Mouse (Mus musculus): Measurements from ENCODE around the gene Slc30a4. TPM values are rescaled to one million over a fixed set of nuclear protein-coding genes. Genes with fewer than 3 reads are reported as not detected.

Slc30a4 gene
- total and polyA plus RNA-seq, 3 experiments = 9.0 to 20.5 (median 11.4) TPM

DNA sequence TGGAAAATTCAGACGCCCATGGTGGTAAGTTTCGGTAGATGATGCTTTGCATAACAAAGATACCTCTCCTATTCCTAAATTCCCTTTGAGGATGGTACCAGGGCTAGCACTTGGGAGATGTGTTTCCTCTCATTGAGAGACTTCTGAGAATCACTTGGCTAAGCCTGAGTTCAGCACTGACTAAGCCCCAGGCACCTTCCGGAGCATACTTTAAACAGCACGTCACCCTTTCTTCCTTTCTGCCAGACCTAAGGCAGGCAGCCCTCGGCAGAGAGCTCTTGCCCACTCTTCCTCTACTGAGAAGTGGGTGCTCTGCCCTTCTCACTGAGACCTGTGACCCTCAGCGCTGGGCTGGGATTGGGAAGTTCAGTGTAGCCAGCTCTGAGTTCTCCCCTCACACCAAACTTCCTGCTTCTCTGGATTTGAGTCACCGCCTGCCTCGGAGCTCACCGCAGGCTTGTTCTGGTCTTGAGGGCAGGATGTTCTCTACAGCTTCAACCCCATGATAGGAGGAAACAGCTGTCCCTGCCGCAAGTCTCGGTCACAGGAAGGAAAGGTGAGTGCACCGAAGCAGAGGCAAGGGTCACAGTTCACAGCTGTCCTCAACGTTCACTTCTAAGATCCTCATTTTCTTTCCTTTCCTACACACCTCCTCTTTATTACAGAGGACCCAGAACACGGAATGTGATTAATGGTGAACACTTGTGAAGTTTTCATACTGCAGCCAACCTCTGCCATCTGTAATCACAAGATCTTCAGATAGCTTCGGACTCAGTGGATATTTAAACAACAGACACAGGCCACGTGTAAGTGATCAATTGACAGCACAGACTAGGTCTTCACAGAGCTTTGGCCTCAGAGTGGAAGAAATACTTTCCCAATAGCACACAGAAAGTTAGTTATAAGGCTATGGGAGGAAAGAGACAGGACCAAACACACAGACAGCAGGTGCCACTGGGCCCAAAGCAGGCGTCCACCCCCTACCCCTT, 50.1 kb downstream of the Slc30a4 start (continued):
- TF ChIP-seq ZMIZ1 (IDR thresholded peaks at IDR 0.05; ENCODE audit: low read depth, low read length) = 0 out of 2 replicates have a peak, but pooled peaks have one; percentile 29

DNA sequence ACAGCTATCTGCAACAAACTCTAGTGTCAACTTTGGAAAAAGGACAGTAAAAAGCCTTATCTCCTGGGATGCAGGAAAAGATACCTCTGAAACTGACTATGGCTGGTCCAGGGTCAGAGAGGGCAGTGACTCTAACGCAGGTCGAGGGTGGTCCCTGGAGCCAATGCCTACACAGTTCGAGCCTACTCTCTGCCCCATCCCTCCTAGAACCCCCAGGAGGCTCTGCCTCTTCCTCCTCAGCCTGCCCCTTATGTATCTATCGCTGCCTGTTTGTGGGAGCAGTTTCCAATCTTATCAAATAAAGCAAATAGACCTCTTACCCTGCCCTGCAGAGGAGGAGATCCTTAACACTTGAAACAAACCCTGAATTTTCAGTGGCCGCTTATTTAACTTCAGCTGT, 63.8 kb downstream of the Slc30a4 start:
- Histone ChIP-seq H3K4me1 (ENCODE audit: control insufficient read depth in 1 of 2, insufficient read depth in 2 of 2) (peaks cover 0 to 10% of the 10 kb centered on the region in 2 experiments; a peak in 1 of 4 replicates), H3K79me2 (replicated peaks; ENCODE audit: control insufficient read depth, extremely low read depth, insufficient read depth, poor library complexity, severe bottlenecking) (no peaks in the 10 kb centered on the region), H3K4me3 (replicated peaks in 1 of 3; ENCODE audit: low read depth in 2 of 3, low read length in 2 of 3, poor library complexity in 1 of 3) (peak overlapping the region; percentile 4 to 73 (median 64)), H3K36me3 (replicated peaks in 1 of 2; ENCODE audit: control insufficient read depth in 1 of 2, insufficient read depth in 1 of 2, low read length in 1 of 2) (peaks cover 14 to 19% of the 10 kb centered on the region in 2 experiments), H3K27me3 (replicated peaks) (peaks cover 2% of the 10 kb centered on the region), H3K27ac (ENCODE audit: insufficient read depth, low read depth) (no peak overlapping the region), H3K4me2 (ENCODE audit: insufficient read depth, low read depth, poor library complexity, severe bottlenecking) (peak overlapping the region; percentile 99), H3K9me3 (replicated peaks; ENCODE audit: low read length) (no peaks in the 10 kb centered on the region), H3K9ac (ENCODE audit: insufficient read depth, low read depth) (peak overlapping the region; percentile 93)
- dilution Hi-C loops (cut with MboI; ENCODE audit: extremely low pct_ligation_motif_present, extremely low pct_unique_long_range_greater_than_20kb, low sequenced_read_pairs) (no loop called here), in situ Hi-C loops (cut with MboI; ENCODE audit: low pct_ligation_motif_present, low pct_unique_long_range_greater_than_20kb, low sequenced_read_pairs) (loop anchor here (10.0 kb wide), 1 partner anchor 116 kb away; no protein-coding TSS in a partner anchor)
- TF ChIP-seq JUND (conservative IDR thresholded peaks at IDR 0.05; ENCODE audit: low read depth, low read length) (no peak), CTCF (conservative IDR thresholded peaks at IDR 0.05 in 1 of 2, IDR thresholded peaks at IDR 0.05 in 1 of 2; ENCODE audit: low read depth in 2 of 2, low read length in 2 of 2) (no peak), HCFC1 (IDR thresholded peaks at IDR 0.05; ENCODE audit: low read depth, low read length) (no peak), RCOR1 (conservative IDR thresholded peaks at IDR 0.05; ENCODE audit: low read depth, low read length) (no peak), EP300 (IDR thresholded peaks at IDR 0.05; ENCODE audit: low read length) (no peak)
- DNase-seq (ENCODE audit: extremely low read depth) = no peak

DNA sequence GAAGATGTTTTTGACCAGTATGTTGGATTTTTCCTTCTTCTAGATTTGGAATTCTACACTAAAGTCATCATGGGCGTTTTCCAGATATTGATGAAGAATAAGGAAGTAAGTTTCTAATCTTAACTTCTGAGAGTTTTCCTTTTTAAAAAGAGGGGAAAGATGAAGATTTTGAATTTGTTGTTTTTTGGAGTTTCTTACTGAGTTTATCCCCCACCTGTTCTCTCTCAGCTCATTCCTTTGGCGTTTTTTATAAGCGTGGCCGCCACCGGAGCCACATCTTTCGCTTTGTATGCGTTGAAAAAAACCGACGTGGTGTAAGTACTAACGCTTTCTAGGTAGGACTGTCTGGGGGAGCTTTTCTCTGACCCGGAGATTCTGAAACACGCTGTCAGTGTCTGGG, 64.4 kb downstream of the Slc30a4 start:
- Histone ChIP-seq H3K79me2 (replicated peaks; ENCODE audit: control insufficient read depth, extremely low read depth, insufficient read depth, poor library complexity, severe bottlenecking) (no peaks in the 10 kb centered on the region), H3K9me3 (replicated peaks; ENCODE audit: low read length) (no peaks in the 10 kb centered on the region), H3K27ac (ENCODE audit: insufficient read depth, low read depth) (no peak overlapping the region), H3K4me2 (ENCODE audit: insufficient read depth, low read depth, poor library complexity, severe bottlenecking) (peak overlapping the region; percentile 68; the same call in 1 of the 2 replicates), H3K36me3 (replicated peaks in 1 of 2; ENCODE audit: control insufficient read depth in 1 of 2, insufficient read depth in 1 of 2, low read length in 1 of 2) (peaks cover 20 to 25% of the 10 kb centered on the region in 2 experiments), H3K27me3 (replicated peaks) (peaks cover 2% of the 10 kb centered on the region), H3K4me3 (replicated peaks in 1 of 3; ENCODE audit: low read depth in 2 of 3, low read length in 2 of 3, poor library complexity in 1 of 3) (peak overlapping the region; percentile 44 to 65 (median 64)), H3K9ac (ENCODE audit: insufficient read depth, low read depth) (peak overlapping the region; percentile 93), H3K4me1 (ENCODE audit: control insufficient read depth in 1 of 2, insufficient read depth in 2 of 2) (peaks cover 0 to 10% of the 10 kb centered on the region in 2 experiments; a peak in 1 of 4 replicates)
- in situ Hi-C loops (cut with MboI; ENCODE audit: low pct_ligation_motif_present, low pct_unique_long_range_greater_than_20kb, low sequenced_read_pairs) (loop anchor here (10.0 kb wide), 1 partner anchor 117 kb away; no protein-coding TSS in a partner anchor), dilution Hi-C loops (cut with MboI; ENCODE audit: extremely low pct_ligation_motif_present, extremely low pct_unique_long_range_greater_than_20kb, low sequenced_read_pairs) (no loop called here)
- DNase-seq (ENCODE audit: extremely low read depth) = no peak
- 0 out of 2 replicates have a peak, but pooled peaks have one; percentile 26 for TF ChIP-seq RCOR1 (conservative IDR thresholded peaks at IDR 0.05; ENCODE audit: low read depth, low read length)
- TF ChIP-seq SIN3A (IDR thresholded peaks at IDR 0.05; ENCODE audit: low read length) = peak; percentile 64
- TF ChIP-seq CHD2 (IDR thresholded peaks at IDR 0.05; ENCODE audit: low read length) = no peak
- TF ChIP-seq KAT2A (IDR thresholded peaks at IDR 0.05; ENCODE audit: insufficient replicate concordance, low read length) = 0 out of 2 replicates have a peak, but pooled peaks have one; percentile 35
- peak; percentile 42 for TF ChIP-seq EP300 (IDR thresholded peaks at IDR 0.05; ENCODE audit: low read length)
- no peak for TF ChIP-seq ETS1 (conservative IDR thresholded peaks at IDR 0.05; ENCODE audit: low read depth, low read length)
- TF ChIP-seq MXI1 (IDR thresholded peaks at IDR 0.05; ENCODE audit: low read depth, low read length) = 0 out of 2 replicates have a peak, but pooled peaks have one; percentile 21
- TF ChIP-seq MAZ (IDR thresholded peaks at IDR 0.05; ENCODE audit: low read depth, low read length) = no peak
- peak; percentile 53; the same call in 1 of the 2 replicates for TF ChIP-seq ZNF384 (IDR thresholded peaks at IDR 0.05; ENCODE audit: low read depth, low read length)
- TF ChIP-seq CHD1 (IDR thresholded peaks at IDR 0.05; ENCODE audit: low read depth, low read length) = peak; percentile 65
- TF ChIP-seq MAX (IDR thresholded peaks at IDR 0.05; ENCODE audit: low read length) = 0 out of 2 replicates have a peak, but pooled peaks have one; percentile 19
- TF ChIP-seq TBP (conservative IDR thresholded peaks at IDR 0.05; ENCODE audit: low read depth, low read length) = 0 out of 2 replicates have a peak, but pooled peaks have one; percentile 44
